Comparison of ENCODE assay signal across 8 mouse cellular contexts in genomic region chr4:138426778-138427705, GRCm38 (mm10). TPM values are rescaled to one million over a fixed set of nuclear protein-coding genes. Genes with fewer than 3 reads are reported as not detected.
DNase-seq lines count a peak whose midpoint lies in the region; ATAC-seq and TF ChIP-seq lines count a peak whose summit lies in the region.

No protein-coding gene starts in this region.

- H3K4me1 ChIP-seq in hindbrain, embryonic 10.5 days (replicated peaks): 0 out of 2 replicates have a peak, but pooled peaks cover 2% of the 10 kb centered on the region
- no peaks in the 10 kb centered on the region for H3K4me1 ChIP-seq in hindbrain, embryonic 12.5 days
- H3K4me1 ChIP-seq in intestine, postnatal 0 days (replicated peaks; ENCODE audit: control insufficient read depth, insufficient read depth, low read length): no peaks in the 10 kb centered on the region
- peaks cover 4% of the 10 kb centered on the region; the same call in 1 of the 2 replicates for H3K4me1 ChIP-seq in midbrain, embryonic 13.5 days (replicated peaks)
- peaks cover 12% of the 10 kb centered on the region; the same call in 1 of the 2 replicates for H3K4me1 ChIP-seq in small intestine, adult 2 months (ENCODE audit: control insufficient read depth, insufficient read depth, insufficient read length, low read length)

- no peak overlapping the region for H3K4me3 ChIP-seq in hindbrain, embryonic 10.5 days
- no peak overlapping the region for H3K4me3 ChIP-seq in hindbrain, embryonic 12.5 days
- H3K4me3 ChIP-seq in intestine, postnatal 0 days (ENCODE audit: low read depth, low read length): no peak overlapping the region
- H3K4me3 ChIP-seq in midbrain, embryonic 13.5 days (replicated peaks): no peak overlapping the region
- H3K4me3 ChIP-seq in small intestine, adult 2 months (ENCODE audit: low read depth, low read length): peak overlapping the region; percentile 24

- no peaks in the 10 kb centered on the region for H3K9me3 ChIP-seq in hindbrain, embryonic 10.5 days
- no peaks in the 10 kb centered on the region for H3K9me3 ChIP-seq in hindbrain, embryonic 12.5 days (replicated peaks)
- H3K9me3 ChIP-seq in intestine, postnatal 0 days (ENCODE audit: control insufficient read depth): no peaks in the 10 kb centered on the region
- 0 out of 2 replicates have a peak, but pooled peaks cover 5% of the 10 kb centered on the region for H3K9me3 ChIP-seq in midbrain, embryonic 13.5 days

- TF ChIP-seq POLR2A in small intestine, adult 2 months (IDR thresholded peaks at IDR 0.05; ENCODE audit: low read depth, low read length): no peak

- peak; percentile 95 for TF ChIP-seq CTCF in intestine, postnatal 0 days (IDR thresholded peaks at IDR 0.05; ENCODE audit: low read depth)
- TF ChIP-seq CTCF in small intestine, adult 2 months (IDR thresholded peaks at IDR 0.05; ENCODE audit: extremely low read depth, insufficient read length, insufficient replicate concordance, low read depth, low read length): peak; percentile 76; the same call in 1 of the 2 replicates

- intact Hi-C loops in gastrocnemius, postnatal 14 days (cut with DNase I; ENCODE audit: low total_unique reads): no loop called here
- intact Hi-C loops in left cerebral cortex, postnatal 25 days (cut with DNase I): loop anchor here (1.0 to 5.0 kb wide), 4 partner anchors 24 to 108 kb away; no protein-coding TSS in a partner anchor

- WGBS in hindbrain, embryonic 10.5 days: 45% methylated on average over 22 of the region's 22 CpGs
- WGBS in hindbrain, embryonic 12.5 days: 45% methylated on average over 22 of the region's 22 CpGs
- 36% methylated on average over 22 of the region's 22 CpGs for WGBS in intestine, postnatal 0 days
- WGBS in midbrain, embryonic 13.5 days: 44% methylated on average over 22 of the region's 22 CpGs
- WGBS in small intestine, adult 2 months: 17% methylated on average over 22 of the region's 22 CpGs

- H3K27me3 ChIP-seq in hindbrain, embryonic 10.5 days (ENCODE audit: insufficient read depth, poor library complexity, severe bottlenecking): peaks cover 20% of the 10 kb centered on the region; the same call in 1 of the 2 replicates
- peaks cover 18% of the 10 kb centered on the region for H3K27me3 ChIP-seq in hindbrain, embryonic 12.5 days
- no peaks in the 10 kb centered on the region for H3K27me3 ChIP-seq in intestine, postnatal 0 days (replicated peaks; ENCODE audit: control insufficient read depth, insufficient read depth, low read length)
- peaks cover 16% of the 10 kb centered on the region for H3K27me3 ChIP-seq in midbrain, embryonic 13.5 days
- H3K27me3 ChIP-seq in small intestine, adult 2 months (ENCODE audit: control insufficient read depth, insufficient read depth, low read length): no peaks in the 10 kb centered on the region

- no peak for ATAC-seq in hindbrain, embryonic 12.5 days (ENCODE audit: low FRiP score)
- peak; percentile 55; the same call in 1 of the 2 replicates for ATAC-seq in intestine, postnatal 0 days
- ATAC-seq in midbrain, embryonic 13.5 days: peak; percentile 69; the same call in 1 of the 2 replicates

- no peak overlapping the region for H3K4me2 ChIP-seq in hindbrain, embryonic 12.5 days (replicated peaks)
- H3K4me2 ChIP-seq in intestine, postnatal 0 days (replicated peaks; ENCODE audit: low read depth): peak overlapping the region; percentile 52
- no peak overlapping the region; the same call in 1 of the 2 replicates for H3K4me2 ChIP-seq in midbrain, embryonic 13.5 days (replicated peaks)

- H3K36me3 ChIP-seq in hindbrain, embryonic 10.5 days: no peaks in the 10 kb centered on the region
- H3K36me3 ChIP-seq in hindbrain, embryonic 12.5 days: no peaks in the 10 kb centered on the region
- H3K36me3 ChIP-seq in intestine, postnatal 0 days (ENCODE audit: control insufficient read depth, insufficient read depth): no peaks in the 10 kb centered on the region
- H3K36me3 ChIP-seq in midbrain, embryonic 13.5 days: no peaks in the 10 kb centered on the region
- H3K36me3 ChIP-seq in small intestine, adult 2 months (ENCODE audit: control insufficient read depth, insufficient read depth, low read length): no peaks in the 10 kb centered on the region

- no peak overlapping the region for H3K27ac ChIP-seq in hindbrain, embryonic 10.5 days
- H3K27ac ChIP-seq in hindbrain, embryonic 12.5 days: no peak overlapping the region
- no peak overlapping the region for H3K27ac ChIP-seq in intestine, postnatal 0 days (ENCODE audit: low read depth, low read length)
- no peak overlapping the region for H3K27ac ChIP-seq in midbrain, embryonic 13.5 days
- H3K27ac ChIP-seq in small intestine, adult 2 months (ENCODE audit: insufficient read depth, low read depth, low read length): peak overlapping the region; percentile 8; the same call in 1 of the 2 replicates

- no peak overlapping the region for H3K9ac ChIP-seq in hindbrain, embryonic 12.5 days
- H3K9ac ChIP-seq in intestine, postnatal 0 days (ENCODE audit: low read depth, low read length): no peak overlapping the region
- H3K9ac ChIP-seq in midbrain, embryonic 13.5 days (replicated peaks): peak overlapping the region; percentile 2; the same call in 1 of the 2 replicates

- peak; percentile 81 for DNase-seq in hindbrain, embryonic 10.5 days (ENCODE audit: low spot score)
- peak; percentile 90 for DNase-seq in embryo, embryonic 10.5 days (ENCODE audit: low spot score)
- DNase-seq in gastrocnemius, postnatal 14 days: peak; percentile 79
- DNase-seq in left cerebral cortex, postnatal 25 days (ENCODE audit: low spot score in 2 of 2): peak; percentile 86 to 95

RNA-seq across cellular contexts. Expression of gene Mul1, which starts 7.4 kb away (rescaled TPM):
- polyA plus RNA-seq in hindbrain, embryonic 10.5 days (2016; fragmentation: Nextera tagmentation; extraction: Ambion mirVana): 20.2 and 22.6 TPM in 2 replicates
- 16.1 and 22.3 TPM in 2 replicates for polyA plus RNA-seq in hindbrain, embryonic 12.5 days (2016; fragmentation: Nextera tagmentation; extraction: Ambion mirVana)
- total RNA-seq in gastrocnemius, postnatal 14 days (2021): 10 to 100 TPM; 31.1 to 34.2 TPM
- 34.7 and 35.0 TPM in 2 replicates for polyA plus RNA-seq in intestine, postnatal 0 days (2015; fragmentation: Nextera tagmentation; extraction: Ambion mirVana)
- 10 to 100 TPM; 61.8 to 61.9 TPM for total RNA-seq in left cerebral cortex, postnatal 25 days (2021)
- polyA plus RNA-seq in midbrain, embryonic 13.5 days (2015; fragmentation: Nextera tagmentation; extraction: Ambion mirVana): 18.3 and 19.9 TPM in 2 replicates
- polyA plus RNA-seq in small intestine, adult 2 months (2012; rRNA removed): 21.1 and 29.5 TPM in 2 replicates

RNA-seq across cellular contexts. Expression of gene Camk2n1, which starts 27.1 kb away (rescaled TPM):
- 2.9 and 5.1 TPM in 2 replicates for polyA plus RNA-seq in hindbrain, embryonic 10.5 days (2016; fragmentation: Nextera tagmentation; extraction: Ambion mirVana)
- polyA plus RNA-seq in hindbrain, embryonic 12.5 days (2016; fragmentation: Nextera tagmentation; extraction: Ambion mirVana): 7.9 TPM in 2 replicates
- 1 to 10 TPM; 4.4 to 4.6 TPM for total RNA-seq in gastrocnemius, postnatal 14 days (2021)
- 10.9 and 12.2 TPM in 2 replicates for polyA plus RNA-seq in intestine, postnatal 0 days (2015; fragmentation: Nextera tagmentation; extraction: Ambion mirVana)
- 1,000 to 10,000 TPM; 1,251 to 1,365 TPM for total RNA-seq in left cerebral cortex, postnatal 25 days (2021)
- polyA plus RNA-seq in midbrain, embryonic 13.5 days (2015; fragmentation: Nextera tagmentation; extraction: Ambion mirVana): 13.0 and 13.4 TPM in 2 replicates
- polyA plus RNA-seq in small intestine, adult 2 months (2012; rRNA removed): 38.7 and 93.9 TPM in 2 replicates

RNA-seq across cellular contexts. Expression of gene Fam43b, which starts 30.7 kb away (rescaled TPM):
- polyA plus RNA-seq in hindbrain, embryonic 10.5 days (2016; fragmentation: Nextera tagmentation; extraction: Ambion mirVana): not detected in 2 replicates
- polyA plus RNA-seq in hindbrain, embryonic 12.5 days (2016; fragmentation: Nextera tagmentation; extraction: Ambion mirVana): 0.69 and 1.2 TPM in 2 replicates
- total RNA-seq in gastrocnemius, postnatal 14 days (2021): under 1 TPM in 1 of 2 experiments, not detected in 1; 0.08 TPM
- not detected in 2 replicates for polyA plus RNA-seq in intestine, postnatal 0 days (2015; fragmentation: Nextera tagmentation; extraction: Ambion mirVana)
- total RNA-seq in left cerebral cortex, postnatal 25 days (2021): 10 to 100 TPM; 27.8 to 34.8 TPM
- polyA plus RNA-seq in midbrain, embryonic 13.5 days (2015; fragmentation: Nextera tagmentation; extraction: Ambion mirVana): 1.1 and 1.3 TPM in 2 replicates
- 0.08 TPM in 1 of 2 replicates, not detected in the other for polyA plus RNA-seq in small intestine, adult 2 months (2012; rRNA removed)

RNA-seq across cellular contexts. Expression of gene Cda, which starts 59.2 kb away (rescaled TPM):
- 2.2 and 4.1 TPM in 2 replicates for polyA plus RNA-seq in hindbrain, embryonic 10.5 days (2016; fragmentation: Nextera tagmentation; extraction: Ambion mirVana)
- polyA plus RNA-seq in hindbrain, embryonic 12.5 days (2016; fragmentation: Nextera tagmentation; extraction: Ambion mirVana): 3.4 and 4.4 TPM in 2 replicates
- total RNA-seq in gastrocnemius, postnatal 14 days (2021): 1 to 10 TPM in 1 of 2 experiments, under 1 TPM in 1; 0.55 to 1.9 TPM
- 37.5 and 41.7 TPM in 2 replicates for polyA plus RNA-seq in intestine, postnatal 0 days (2015; fragmentation: Nextera tagmentation; extraction: Ambion mirVana)
- 1 to 10 TPM; 1.7 to 2.1 TPM for total RNA-seq in left cerebral cortex, postnatal 25 days (2021)
- 2.2 and 2.6 TPM in 2 replicates for polyA plus RNA-seq in midbrain, embryonic 13.5 days (2015; fragmentation: Nextera tagmentation; extraction: Ambion mirVana)
- 218 and 419 TPM in 2 replicates for polyA plus RNA-seq in small intestine, adult 2 months (2012; rRNA removed)
